Mouse (Mus musculus) mouse trophoblast stem cell (cell line): Measurements from ENCODE around the gene Zfp653.

Experiments
- in situ Hi-C, 2 experiments: fragments of 300-500 bp; cut with MseI, MboI; formaldehyde crosslinking; loops; 2 replicates in 1 of 2; 3 replicates in 1 of 2; pipeline ENCODE4 v1.15.1; 2025

Gene Zfp653

DNA sequence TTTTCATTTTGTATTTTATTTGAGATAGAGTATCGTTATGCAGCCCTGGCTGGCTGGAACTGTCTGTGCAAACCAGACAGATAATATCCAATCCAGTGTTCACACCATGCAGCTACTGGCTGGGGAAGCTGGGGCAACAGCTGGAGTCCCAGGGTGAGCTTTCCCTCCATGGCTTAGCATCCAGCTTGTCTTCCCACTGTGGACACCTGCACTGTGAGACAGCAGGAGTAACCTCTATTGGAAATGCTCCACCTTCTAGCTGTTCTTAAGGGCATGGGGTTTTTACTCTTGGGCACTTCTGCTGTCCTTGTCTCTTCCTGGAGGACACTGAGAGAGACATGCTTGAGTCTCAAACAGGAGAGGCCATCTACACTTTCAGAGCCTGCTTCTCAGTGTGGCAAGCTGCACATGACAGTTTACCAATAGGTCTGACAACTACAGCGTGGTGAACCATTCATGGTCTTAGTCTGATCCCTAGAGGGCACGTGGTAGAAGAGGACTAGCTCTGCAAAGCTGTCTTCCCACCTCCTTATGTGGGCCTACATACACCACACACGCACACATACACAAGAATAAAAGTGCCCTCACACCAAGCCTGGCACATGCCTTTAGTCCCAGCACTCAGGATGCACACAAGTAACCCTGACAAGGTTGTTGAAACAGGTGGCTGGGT is 1.2 kb downstream of the Zfp653 start:
- in situ Hi-C loops: loop anchor here (10.0 kb wide), 1 partner anchor 75 kb away; no protein-coding TSS in a partner anchor

DNA sequence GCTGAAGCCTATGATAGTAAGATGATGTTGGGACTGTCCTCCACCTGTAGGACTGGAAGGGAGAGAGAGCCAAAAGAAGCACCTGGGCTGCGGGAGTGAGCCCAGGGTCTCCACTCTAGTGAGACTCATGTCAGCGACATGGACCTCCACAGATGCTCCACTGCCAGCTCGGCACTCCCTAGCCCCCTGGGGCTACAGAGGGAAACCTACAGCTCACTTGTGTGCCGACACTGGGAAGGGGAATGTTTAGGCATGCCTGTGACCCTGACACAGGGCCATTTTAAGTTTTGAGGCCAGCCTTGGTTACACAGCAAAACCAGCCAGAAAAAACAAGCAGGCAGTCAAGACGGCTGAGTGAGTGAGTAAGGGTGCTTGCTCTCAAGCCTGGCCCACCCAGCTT is 4.0 kb downstream of the Zfp653 start:
- in situ Hi-C loops: loop anchor here (10.0 kb wide), 1 partner anchor 78 kb away; no protein-coding TSS in a partner anchor

DNA sequence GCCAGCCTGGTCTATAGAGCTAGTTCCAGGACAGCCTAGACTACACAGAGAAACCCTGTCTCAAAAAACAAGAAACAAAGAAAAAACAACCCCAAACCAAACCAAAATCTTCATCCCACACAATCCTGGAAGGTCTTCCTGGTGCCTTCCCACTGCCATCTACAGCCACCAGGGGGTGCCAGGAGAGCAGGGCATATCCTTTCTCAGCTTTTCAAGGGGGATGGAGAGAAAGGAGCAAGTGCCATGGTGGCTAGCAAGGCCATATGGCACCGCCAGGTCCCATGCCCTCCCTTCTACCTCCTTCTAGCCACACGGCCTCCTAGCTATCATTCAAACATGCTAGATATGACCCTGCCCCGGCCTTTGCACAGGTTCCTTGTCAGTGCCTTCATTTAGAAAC is 4.7 kb downstream of the Zfp653 start:
- in situ Hi-C loops: loop anchor here (10.0 kb wide), 1 partner anchor 78 kb away; no protein-coding TSS in a partner anchor

DNA sequence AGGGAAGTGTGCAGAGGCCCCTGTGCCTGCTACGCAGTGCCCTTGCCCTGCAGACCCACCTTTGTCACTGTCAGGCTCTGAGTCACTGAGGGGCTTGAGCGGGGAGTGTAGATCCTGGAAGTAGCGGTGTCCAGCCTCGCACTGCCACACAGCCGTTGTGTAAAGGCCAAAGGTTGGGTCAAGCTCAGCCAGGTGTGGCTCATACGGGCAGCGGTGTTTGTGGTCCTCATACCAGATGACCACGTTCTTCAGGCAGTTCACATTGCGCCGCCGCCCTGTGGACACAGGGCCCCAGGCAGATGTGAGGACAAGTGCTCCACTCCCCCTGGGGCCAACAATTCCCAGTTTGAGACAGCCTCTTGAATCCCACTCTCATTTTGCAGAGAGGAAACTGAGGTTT is 5.5 kb downstream of the Zfp653 start:
- in situ Hi-C loops: loop anchor here (10.0 kb wide), 1 partner anchor 79 kb away; no protein-coding TSS in a partner anchor

DNA sequence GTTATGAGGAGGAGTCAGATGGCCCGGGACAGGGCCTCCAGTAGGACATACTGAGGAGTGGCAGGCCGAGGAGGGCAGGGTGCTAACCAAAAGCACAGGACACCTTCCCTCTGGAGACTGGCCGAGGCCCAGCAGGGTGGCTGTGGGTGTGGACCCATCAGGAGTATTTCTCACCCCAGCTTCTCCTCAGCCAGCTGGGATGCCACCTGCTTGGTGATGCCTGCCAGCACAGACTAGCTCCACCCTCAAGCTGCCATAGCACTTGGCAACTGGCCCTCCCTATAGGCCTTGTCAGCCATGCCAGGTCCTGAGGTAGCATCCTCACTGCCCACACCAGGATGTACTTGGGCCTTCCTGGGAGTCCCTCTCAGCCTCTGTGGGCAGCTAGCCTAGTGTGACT is 6.8 kb downstream of the Zfp653 start:
- in situ Hi-C loops: loop anchor here (10.0 kb wide), 1 partner anchor 80 kb away; no protein-coding TSS in a partner anchor

DNA sequence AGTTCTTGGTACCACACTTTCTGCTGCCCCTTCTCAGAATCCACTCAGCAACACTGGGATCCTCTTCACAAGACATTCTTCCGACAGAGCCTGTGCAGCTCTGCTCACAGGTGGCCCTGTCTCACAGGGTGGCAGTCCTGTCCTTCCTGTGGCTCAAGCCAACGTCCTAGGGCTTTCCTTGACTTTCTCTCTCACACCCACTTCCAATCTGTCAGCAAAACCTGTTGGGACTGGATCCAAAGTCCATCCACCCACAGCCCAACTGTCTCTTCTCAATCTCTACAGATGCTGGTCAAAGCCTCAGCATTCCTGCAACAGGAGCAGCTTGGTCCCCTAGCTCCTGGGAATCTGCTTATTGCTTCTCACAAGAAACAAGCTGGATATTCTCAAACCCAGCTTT is 9.8 kb downstream of the Zfp653 start:
- in situ Hi-C loops: loop anchor here (10.0 kb wide), 1 partner anchor 83 kb away; no protein-coding TSS in a partner anchor

DNA sequence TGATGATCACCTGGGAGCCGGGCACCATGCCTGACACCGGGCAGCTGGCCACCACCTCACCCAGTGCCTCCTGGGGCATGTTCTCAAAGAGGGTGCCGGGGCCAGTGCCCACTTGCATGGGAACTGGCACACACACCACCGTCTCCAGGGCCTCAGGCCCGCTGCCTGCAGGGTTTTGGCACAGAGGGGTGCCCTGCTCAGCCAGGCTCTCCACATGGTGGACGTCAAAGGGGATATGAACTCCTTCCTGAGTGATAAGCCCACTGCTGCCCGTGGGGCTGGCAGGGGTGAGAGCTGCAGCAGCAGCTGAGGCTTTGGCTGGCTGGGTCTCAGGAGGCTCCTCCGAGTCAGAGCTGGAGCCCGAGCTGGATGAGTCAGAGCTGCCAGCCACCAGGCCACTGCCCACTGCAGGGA is 13.2 kb downstream of the Zfp653 start:
- in situ Hi-C loops: loop anchor here in 1 of 2 experiments (5.0 kb wide), 1 partner anchor 81 kb away; no protein-coding TSS in a partner anchor

DNA sequence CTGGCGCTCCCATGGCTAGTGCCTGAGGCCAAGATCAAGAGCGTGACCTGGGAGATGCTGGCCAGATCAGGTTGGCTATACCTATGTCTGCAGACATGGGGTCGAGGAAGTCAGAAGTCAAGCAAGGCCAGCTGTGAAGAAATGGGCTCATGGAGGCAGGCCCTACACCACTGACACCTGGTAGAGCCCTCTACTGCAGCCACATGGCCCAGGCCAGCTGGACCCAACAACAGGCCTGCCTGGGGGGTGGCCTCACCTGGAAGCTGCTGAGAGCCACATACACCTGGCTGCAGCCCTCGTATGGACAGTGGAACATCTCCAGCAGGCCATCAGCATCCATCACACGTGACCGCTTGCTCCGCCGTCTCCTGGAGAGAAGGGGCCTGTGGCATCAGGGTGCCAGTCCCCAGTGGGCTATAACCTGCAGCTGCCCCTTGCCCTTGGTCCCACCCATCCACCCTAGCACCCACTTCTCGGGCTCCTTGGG is 14.1 kb downstream of the Zfp653 start:
- in situ Hi-C loops: loop anchor here in 1 of 2 experiments (5.0 kb wide), 1 partner anchor 80 kb away; no protein-coding TSS in a partner anchor

DNA sequence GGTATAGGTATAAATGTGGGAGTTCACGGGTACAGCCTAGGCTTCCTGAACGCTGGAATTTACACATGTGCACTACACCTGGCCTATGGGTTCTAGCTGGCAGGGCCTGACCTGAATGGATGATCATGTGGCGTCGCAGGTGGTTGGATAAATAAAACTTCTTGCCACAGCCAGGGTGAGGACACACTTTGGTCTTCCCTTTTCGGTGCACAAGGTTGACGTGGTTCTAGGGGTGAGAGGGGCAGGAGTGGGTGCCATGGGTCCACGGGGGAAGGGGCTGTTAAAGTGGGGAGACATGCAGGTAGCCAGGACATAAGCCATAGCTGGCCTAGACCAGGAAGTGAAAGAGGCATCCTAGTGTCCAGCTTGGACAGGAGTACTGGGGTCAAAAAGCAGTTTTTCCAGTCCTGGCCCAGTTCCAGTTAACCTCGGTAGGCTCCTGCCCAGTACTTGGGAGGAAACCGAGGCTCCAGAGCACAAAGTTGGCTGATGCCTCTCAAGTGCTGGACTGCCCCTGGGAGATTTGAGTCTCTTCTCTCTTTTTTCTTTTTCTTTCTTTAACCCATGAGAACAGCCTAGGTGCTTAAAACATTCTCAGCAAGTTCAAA is 14.8 kb downstream of the Zfp653 start:
- in situ Hi-C loops: loop anchor here in 1 of 2 experiments (5.0 kb wide), 1 partner anchor 79 kb away; no protein-coding TSS in a partner anchor

DNA sequence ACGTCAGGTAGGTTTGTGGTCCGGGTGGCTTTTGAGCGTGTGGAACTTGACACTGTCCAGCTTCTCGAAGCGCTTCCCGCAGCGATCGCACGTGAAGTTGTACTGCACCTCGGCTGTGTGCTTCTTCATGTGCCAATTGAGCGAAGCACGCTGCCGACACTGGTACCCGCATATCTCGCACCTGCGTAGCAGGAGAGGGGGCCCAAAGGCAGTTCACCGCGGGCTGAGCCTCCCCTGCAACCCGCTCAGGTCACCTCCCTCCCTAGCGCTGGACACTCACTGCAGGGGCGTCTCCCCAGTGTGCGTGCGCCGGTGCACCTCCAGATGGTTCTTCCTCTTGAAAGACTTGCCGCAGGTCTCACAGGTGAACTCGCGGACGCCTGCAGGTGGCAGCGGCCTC is 15.5 kb downstream of the Zfp653 start:
- in situ Hi-C loops: loop anchor here in 1 of 2 experiments (5.0 kb wide), 1 partner anchor 78 kb away; no protein-coding TSS in a partner anchor

DNA sequence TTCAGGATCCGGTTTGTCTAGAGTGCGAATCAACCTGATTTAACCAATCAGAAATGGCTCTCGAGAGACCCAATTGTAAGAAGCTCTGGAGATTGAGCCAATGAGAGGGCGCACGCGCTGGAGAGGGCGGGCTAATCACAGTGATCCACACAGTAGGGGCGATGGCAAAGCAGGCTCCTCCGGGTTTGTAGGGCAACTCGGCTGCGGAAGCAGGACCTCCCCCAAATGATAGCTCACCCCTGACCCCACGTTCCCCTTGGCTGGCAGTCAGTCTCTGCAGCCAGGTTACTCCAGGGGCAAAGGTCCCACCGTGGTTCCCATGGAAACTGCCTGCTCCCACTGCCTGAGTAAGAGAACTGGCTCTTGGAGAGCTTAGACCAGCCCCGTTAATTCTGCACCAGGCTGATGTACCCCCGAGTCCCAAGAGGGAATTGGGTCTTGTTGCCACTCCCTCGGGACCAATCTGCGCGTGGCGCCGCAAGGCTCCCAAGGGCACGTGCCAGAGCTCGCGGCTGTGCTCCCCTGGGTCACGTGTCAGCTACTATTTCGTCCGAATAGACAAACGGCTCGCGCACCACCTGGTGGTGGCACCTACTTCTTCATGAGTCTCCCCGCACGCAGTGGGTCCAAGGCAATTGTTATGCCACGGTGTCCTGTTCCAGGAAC is 16.6 kb downstream of the Zfp653 start:
- in situ Hi-C loops: loop anchor here in 1 of 2 experiments (5.0 kb wide), 1 partner anchor 77 kb away; no protein-coding TSS in a partner anchor

DNA sequence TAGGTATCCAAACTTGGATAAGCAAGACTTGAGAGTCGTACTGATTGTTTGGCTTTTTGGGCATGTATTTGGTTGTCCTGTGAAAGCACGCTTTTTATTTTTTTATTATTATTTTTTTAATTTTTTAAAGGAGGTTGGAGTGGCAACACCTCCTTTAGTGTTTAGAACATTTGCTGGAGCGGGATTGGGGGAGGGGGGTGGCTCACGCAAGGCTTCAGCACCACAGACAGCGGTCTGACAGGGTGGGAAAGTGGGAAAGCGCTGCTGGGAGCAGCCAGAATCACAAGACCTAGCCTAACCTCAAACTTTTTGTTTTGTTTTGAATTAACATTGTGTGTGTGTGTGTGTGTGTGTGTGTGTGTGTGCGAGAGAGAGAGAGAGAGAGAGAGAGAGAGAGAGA is 17.5 kb downstream of the Zfp653 start:
- in situ Hi-C loops: no loop called here

DNA sequence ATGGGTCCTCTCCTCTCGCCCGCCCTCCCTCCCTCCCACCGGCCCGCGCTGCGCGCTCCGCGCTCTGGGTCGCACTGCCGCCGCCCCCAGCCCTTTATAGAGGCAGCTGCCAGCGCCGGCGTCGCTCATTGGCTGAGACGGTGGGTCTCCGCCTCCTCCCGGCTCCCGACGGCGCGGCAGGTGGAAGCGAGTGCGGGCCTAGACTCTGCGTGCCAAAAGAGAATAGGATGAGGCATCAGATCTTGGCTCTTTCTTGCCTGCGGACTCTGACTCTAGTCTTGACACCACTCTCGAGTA is 19.3 kb downstream of the Zfp653 start, which contains the start of gene Elavl3:
Elavl3 (minus strand) TSS at position 66 of the 297 bp plus-strand sequence.
- in situ Hi-C loops: no loop called here

DNA sequence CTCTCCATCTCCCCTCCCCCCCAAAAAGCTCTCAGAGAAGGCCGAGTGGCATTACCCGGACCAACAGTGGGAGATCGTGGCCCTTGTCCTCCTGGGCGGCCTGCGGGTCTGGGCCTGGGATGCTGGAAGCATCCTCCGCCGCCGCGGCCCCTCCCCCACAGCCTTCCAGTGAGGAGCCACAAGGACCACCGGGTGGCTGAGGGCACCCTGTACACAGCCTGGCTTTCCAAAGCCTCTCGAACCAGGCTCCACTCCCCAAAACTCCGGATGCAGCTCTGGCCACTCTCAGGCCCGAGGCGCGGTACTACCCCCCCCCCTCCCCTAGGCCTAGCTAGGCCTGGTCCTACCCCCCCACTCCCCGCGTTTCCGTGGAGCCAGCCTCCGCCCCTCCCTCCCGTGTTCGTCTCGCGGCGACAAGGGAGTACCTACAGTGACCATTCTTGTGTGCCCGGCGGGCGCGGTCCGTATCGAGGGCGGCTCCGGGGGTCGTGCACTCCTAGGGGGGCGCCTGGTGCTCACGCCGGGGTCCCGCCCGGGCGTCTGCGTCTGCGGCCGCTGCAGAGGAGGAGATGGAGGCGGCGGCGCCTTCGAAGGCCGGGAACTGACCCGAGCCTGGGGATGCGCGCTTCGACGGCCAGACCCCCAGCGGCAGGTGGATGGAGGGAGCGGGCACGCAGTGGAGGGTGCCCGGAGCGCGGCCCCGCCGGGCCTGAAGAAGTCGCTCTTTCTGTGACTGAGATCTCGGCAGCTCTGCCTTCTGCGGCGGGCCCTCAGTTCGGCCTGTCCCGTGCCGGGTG is 19.8 kb downstream of the Zfp653 start:
- in situ Hi-C loops: no loop called here

DNA sequence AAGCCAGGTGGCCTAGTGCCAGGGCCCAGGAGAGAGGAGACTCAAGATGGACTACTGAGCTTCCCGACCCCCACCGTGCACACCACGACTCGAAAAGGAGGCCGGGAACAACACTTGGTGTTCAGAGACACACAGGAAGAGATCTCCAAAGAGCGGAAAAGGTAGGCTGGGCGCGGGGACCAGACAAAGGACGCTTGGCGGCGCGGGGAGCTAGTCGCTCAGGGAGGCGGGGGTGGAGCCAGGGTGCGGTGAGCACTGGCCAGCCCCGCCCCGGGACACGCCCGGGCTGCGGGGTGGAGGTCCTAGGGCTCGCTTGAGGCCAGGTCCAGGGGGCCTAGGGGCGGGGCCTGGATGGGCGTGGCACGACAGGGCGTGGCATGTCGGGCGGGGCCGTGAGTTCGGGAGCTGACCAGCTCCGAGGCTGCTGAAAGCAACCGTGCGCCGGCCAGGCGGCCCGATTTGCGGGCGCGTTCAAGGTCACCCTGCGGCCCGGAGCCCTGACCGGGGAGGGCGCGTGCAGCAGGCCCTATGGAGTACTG is 20.8 kb downstream of the Zfp653 start:
- in situ Hi-C loops: no loop called here

DNA sequence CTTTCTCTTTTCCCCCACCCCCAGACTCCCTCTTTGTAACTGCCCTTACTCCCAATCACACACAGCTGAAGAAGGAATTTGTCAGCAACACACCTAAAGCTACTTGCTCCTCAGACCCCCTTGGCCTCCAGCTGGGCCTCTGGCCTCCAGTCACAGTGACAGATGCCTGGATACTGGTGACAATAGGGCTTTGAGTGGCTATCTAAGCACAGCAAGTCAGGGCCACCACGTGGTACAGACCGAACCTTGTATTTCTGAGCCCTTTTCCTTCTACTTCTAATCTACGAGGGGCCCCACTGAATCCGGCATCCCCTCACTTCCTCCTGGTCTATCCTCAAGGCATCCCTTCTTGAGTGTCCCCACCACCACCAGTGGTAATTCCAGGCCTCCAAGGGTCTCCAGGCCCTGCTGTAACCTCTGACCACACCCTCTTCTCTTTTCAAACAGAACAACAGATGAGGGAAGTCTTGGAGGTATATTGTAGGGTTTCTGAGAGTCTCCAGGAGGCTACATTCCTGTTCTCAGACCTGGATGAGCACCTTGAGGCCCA is 21.4 kb downstream of the Zfp653 start:
- in situ Hi-C loops: no loop called here

DNA sequence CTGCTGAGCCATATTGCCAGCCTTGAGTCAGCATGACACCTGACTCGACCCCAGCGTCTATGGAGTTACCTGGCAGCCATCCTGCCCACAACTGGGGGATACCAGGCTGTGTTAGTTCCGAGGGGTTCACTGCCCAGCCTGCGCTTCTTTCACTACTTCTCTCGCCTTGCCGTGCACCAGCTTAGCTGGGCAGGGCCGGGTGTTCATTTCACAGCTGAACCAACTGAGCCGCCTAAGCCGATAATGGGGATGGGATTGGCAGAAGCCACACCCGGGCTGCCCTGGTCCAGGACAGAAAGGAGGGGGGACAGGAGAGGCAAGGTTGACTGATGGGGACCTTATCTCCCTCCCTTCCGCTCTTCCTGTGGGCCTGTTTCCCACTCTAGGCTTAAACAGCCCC is 21.9 kb downstream of the Zfp653 start:
- in situ Hi-C loops: no loop called here

DNA sequence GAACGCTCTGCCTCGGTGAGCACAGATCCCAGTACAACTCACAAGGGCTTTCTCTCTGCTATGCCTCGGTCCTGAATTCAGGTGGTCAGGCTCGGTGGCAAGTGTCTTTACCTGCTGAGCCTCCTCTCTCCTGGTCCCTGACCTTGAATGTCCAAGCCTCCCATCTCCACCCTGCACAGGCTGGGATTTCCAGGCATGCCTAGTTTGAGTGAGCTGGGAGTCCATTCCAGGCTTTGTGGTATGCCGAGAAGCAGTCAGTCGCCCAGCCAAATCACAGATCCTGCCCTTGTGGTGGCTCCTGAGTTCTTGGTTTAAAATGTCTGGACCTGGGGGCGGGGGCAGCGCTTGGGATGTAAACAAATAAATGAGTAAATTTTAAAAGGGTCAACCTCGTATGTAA is 23.8 kb downstream of the Zfp653 start:
- in situ Hi-C loops: no loop called here

DNA sequence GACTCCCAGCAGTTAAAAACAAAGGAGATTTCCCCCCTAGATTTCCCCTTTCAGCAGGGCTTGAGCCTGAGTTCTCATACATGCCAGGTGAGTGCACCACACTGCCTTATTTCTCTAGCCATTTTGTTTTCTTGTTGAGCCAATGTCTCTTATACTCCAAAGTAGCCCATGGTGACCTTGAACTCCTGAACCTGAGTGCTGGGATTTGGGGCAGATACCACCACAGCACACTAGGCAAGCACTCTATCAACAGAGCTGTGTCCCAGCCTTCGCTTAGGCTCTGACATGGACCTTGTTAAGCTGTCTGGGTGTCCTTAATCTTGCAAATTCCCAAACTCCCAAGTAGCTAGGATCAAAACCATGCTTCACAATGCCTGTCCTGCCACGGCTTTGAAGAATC is 29.3 kb downstream of the Zfp653 start:
- in situ Hi-C loops: no loop called here

DNA sequence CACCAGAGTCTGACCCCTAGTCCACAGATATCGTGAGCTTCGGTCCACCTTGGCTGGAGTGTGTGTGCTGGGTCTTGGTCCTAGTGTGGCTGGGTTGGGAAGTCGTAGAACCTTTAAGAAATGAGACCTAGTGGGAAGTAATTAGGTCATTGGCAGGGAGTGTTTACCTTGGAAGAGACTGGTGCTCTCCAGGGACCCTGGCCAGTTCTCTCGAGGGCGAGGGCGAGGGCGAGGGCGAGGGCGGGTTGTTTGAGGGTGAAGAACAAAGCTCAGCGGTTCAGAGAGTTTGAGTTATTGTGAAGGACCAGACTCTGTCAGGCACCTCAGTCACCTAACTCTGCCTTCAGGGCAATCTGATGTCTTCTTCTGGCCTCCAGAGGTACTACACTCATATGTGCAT is 33.4 kb downstream of the Zfp653 start:
- in situ Hi-C loops: no loop called here
